Mouse (Mus musculus) limb, embryonic 13.5 days (tissue): Measurements from ENCODE around the gene Pttg1. TPM values are rescaled to one million over a fixed set of nuclear protein-coding genes. Genes with fewer than 3 reads are reported as not detected.

Source experiments
- ATAC-seq: fragments of 200-750 bp; cut with Nextera tagmentation; 2 replicates; pipeline ENCODE4 v1.8.0; 2017; ENCODE audit warnings: low read depth, moderate number of reproducible peaks, moderate TSS enrichment; ENCODE audit not compliant: low FRiP score
- H3K27ac ChIP-seq: fragments of 300-500 bp; sonication (generic); 2 replicates; pipeline ENCODE4 v1.5.1; 2015; ENCODE audit warnings: inconsistent platforms, mild to moderate bottlenecking, moderate library complexity
- H3K27me3 ChIP-seq: fragments of 300-500 bp; sonication (generic); 2 replicates; pipeline ENCODE4 v1.6.1; 2015; ENCODE audit warnings: mild to moderate bottlenecking, inconsistent platforms
- H3K36me3 ChIP-seq: fragments of 300-500 bp; sonication (generic); 2 replicates; pipeline ENCODE4 v1.6.1; 2015; ENCODE audit warnings: inconsistent platforms, mild to moderate bottlenecking, moderate library complexity
- H3K4me1 ChIP-seq: fragments of 300-500 bp; sonication (generic); 2 replicates; pipeline ENCODE4 v1.6.1; 2015; ENCODE audit warnings: inconsistent platforms
- H3K4me2 ChIP-seq: fragments of 300-500 bp; sonication (generic); replicated peaks from 2 replicates; pipeline ENCODE4 v1.6.1; 2015; ENCODE audit warnings: inconsistent platforms, mild to moderate bottlenecking, moderate library complexity
- H3K4me3 ChIP-seq: fragments of 300-500 bp; sonication (generic); 2 replicates; pipeline ENCODE4 v1.5.1; 2015; ENCODE audit warnings: moderate library complexity, mild to moderate bottlenecking, inconsistent platforms
- H3K9ac ChIP-seq: fragments of 300-500 bp; sonication (generic); 2 replicates; pipeline ENCODE4 v1.6.1; 2015; ENCODE audit warnings: mild to moderate bottlenecking, inconsistent platforms
- H3K9me3 ChIP-seq: fragments of 300-500 bp; sonication (generic); 2 replicates; pipeline ENCODE4 v1.6.1; 2016; ENCODE audit warnings: inconsistent platforms
- WGBS: fragments of 180-500 bp; shearing (Covaris S2); methylation state at CpG from one replicate; pipeline ENCODE4 v1.1.7; 2015; 5-methylcytosine and 5-hydroxymethylcytosine counted together
- polyA plus RNA-seq: library from polyadenylated mRNA; unstranded; fragments of >200 nt; fragmentation: Nextera tagmentation; extraction: Ambion mirVana; gene quantifications from 2 replicates; pipeline ENCODE4 v1.2.1, GENCODE M21; 2015

Gene Pttg1
- polyA plus RNA-seq, 1 experiment from 2014 or later = 100 TPM

DNA sequence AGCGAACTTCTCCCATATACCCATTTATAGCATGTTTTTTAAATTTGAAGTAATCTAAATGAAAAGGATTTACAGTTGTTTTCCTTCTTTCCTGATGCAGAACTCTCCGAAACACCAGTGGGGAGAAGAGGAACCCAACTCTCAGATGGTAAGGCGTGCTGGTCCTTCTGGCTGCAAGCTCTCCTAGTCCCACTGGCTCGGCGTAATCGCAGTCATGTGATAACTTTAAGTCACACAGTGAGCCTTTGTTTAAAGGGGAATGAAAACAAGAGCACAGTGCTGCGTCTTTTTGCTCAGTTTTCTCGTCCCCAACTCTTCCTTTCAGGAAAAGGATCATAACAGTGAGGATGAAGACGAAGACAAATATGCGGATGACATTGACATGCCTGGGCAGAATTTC, 15.1 kb upstream of the Pttg1 start:
- no peaks in the 10 kb centered on the region for H3K9me3 ChIP-seq
- no peak overlapping the region for H3K27ac ChIP-seq
- no peak for ATAC-seq
- no peak overlapping the region for H3K4me2 ChIP-seq
- no peak overlapping the region for H3K9ac ChIP-seq
- H3K4me3 ChIP-seq = no peak overlapping the region
- peaks cover 88% of the 10 kb centered on the region for H3K36me3 ChIP-seq
- H3K4me1 ChIP-seq = no peaks in the 10 kb centered on the region
- H3K27me3 ChIP-seq = no peaks in the 10 kb centered on the region
- 96% methylated on average over 10 of the region's 10 CpGs for WGBS

DNA sequence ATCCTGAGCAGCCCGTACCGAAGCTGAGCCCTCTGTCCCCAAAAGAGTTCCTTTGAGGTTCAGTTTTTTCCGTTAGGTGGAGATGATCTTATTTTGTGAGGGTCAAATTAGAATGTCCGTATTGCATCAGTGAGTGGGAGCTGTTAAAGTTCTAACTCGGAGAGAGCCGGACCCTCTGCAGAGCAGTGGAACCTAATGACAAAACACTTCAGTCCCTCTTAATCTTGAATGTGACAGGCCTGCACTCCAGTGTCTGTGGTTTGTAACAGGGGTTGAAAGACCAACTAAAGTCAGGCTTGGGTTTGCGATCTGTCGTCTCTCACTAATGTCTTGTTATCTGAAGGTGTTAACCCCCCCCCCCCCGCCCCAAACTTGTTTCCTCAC, 8.0 kb upstream of the Pttg1 start:
- Histone ChIP-seq H3K4me3 (peak overlapping the region; percentile 87), H3K4me2 (peak overlapping the region; percentile 79), H3K9me3 (no peaks in the 10 kb centered on the region), H3K4me1 (peaks cover 8% of the 10 kb centered on the region), H3K27me3 (no peaks in the 10 kb centered on the region), H3K36me3 (peaks cover 20% of the 10 kb centered on the region), H3K9ac (peak overlapping the region; percentile 85), H3K27ac (no peak overlapping the region)
- no peak; the same call in 1 of the 2 replicates for ATAC-seq
- WGBS = 2% methylated on average over 9 of the region's 9 CpGs

DNA sequence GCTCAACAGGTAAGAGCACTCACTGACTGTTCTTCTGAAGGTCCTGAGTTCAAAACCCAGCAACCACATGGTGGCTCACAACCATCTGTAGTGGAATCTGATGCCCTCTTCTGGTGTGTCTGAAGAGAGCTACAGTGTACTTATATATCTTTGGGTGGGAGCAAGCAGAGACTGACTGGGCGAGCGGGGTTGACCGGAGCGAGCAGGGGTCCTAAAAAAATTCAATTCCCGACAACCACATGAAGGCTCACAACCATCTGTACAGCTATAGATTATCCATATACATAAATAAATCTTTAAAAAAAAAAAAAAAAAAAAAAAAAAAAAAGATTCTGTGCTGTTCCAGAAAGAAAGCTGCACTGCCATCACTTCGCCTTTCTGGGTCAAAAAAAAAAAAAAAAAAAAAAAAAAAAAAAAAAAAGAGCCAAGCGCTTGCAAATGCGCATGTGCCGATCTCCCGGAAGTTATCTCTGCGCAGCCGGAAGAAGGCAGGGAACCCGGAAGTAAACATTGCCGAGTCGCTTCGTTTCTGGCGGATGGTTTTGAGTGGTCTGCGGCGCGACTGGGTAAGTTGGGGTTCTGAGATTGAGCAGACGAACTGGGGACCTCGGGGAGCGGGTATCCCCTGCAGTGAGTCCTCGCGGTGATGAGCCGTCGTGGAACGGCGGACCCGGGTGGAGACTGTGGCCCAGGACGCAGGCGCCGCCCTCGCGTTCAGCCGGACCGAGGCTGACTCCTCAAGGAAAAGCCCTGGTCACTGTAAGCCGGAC, 7.4 kb upstream of the Pttg1 start, which contains the start of gene Slu7:
Slu7 (plus strand) TSS at position 491 of the 770 bp plus-strand sequence.
- Histone ChIP-seq H3K4me2 (peak within 1 kb of the TSS; percentile 79), H3K9ac (peak within 1 kb of the TSS; percentile 85), H3K36me3 (peaks cover 14% of the 10 kb centered on the region), H3K9me3 (no peaks in the 10 kb centered on the region), H3K4me3 (peak within 1 kb of the TSS; percentile 87), H3K4me1 (peaks cover 8% of the 10 kb centered on the region), H3K27ac (no peak within 1 kb of the TSS), H3K27me3 (no peaks in the 10 kb centered on the region)
- WGBS = 9% methylated on average over 38 of the region's 38 CpGs
- ATAC-seq = peak; percentile 88

DNA sequence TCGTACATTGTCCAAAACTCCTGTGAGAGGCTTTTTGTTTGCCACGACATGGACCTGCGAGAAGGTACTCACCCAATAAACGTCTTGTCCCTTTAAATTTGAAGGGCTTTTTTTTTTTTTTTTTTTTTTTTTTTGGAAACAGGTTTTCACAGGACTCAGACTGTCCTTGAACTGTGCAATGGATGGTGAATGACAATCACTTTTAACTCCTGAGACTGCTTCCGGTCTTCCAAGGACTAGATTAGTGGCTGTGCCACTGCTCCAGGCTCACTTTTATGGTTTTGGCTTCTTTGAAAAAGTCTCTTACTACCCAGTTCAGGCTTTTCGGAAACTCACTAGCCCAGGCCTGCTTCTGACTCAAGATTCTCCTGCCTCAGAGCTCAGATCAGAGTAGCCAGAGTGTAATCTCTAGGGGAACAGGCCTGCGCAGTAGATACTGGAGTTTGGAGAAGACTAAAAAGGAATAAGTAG, 398 bp upstream of the Pttg1 start:
- H3K36me3 ChIP-seq = peaks cover 18% of the 10 kb centered on the region
- peaks cover 7% of the 10 kb centered on the region for H3K4me1 ChIP-seq
- H3K9ac ChIP-seq = 0 out of 2 replicates have a peak overlapping the region, but pooled peaks have one; percentile 1
- H3K27me3 ChIP-seq = no peaks in the 10 kb centered on the region
- H3K27ac ChIP-seq = peak overlapping the region; percentile 18; the same call in 1 of the 2 replicates
- peak; percentile 51 for ATAC-seq
- H3K9me3 ChIP-seq = no peaks in the 10 kb centered on the region
- peak overlapping the region; percentile 63 for H3K4me2 ChIP-seq
- WGBS = 19% methylated on average over 7 of the region's 7 CpGs
- H3K4me3 ChIP-seq = peak overlapping the region; percentile 60

DNA sequence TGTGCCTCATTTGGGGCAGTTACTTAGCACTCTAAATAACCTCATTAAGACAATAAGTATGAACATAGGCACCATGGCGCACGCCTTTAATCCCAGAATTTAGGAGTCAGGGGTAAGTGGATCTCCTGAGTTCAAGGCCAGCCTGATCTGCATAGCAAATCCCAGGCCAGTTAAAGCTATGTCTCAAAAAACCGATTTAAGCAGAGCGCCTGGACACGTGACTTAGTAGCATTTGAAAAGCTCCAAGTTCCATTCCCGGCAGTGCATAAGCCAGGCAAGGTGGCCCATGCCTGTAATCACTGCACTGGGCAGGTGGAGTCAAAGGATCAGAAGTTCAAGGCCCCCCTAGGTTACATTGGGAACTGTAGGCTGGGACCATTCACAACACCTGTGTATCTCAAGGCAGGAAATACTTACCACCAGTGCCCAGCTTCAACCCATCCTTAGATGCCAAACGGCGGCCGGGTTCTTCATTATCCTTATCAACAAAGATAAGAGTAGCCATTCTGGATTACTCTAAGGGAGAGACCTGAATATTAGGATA, 813 bp downstream of the Pttg1 start:
- H3K4me3 ChIP-seq = peak overlapping the region; percentile 60
- H3K4me1 ChIP-seq = peaks cover 7% of the 10 kb centered on the region
- no peaks in the 10 kb centered on the region for H3K27me3 ChIP-seq
- H3K9me3 ChIP-seq = no peaks in the 10 kb centered on the region
- 0 out of 2 replicates have a peak overlapping the region, but pooled peaks have one; percentile 72 for H3K9ac ChIP-seq
- no peak overlapping the region for H3K27ac ChIP-seq
- H3K36me3 ChIP-seq = peaks cover 25% of the 10 kb centered on the region
- H3K4me2 ChIP-seq = peak overlapping the region; percentile 63
- ATAC-seq = peak; percentile 37; the same call in 1 of the 2 replicates
- WGBS = 91% methylated on average over 9 of the region's 9 CpGs

DNA sequence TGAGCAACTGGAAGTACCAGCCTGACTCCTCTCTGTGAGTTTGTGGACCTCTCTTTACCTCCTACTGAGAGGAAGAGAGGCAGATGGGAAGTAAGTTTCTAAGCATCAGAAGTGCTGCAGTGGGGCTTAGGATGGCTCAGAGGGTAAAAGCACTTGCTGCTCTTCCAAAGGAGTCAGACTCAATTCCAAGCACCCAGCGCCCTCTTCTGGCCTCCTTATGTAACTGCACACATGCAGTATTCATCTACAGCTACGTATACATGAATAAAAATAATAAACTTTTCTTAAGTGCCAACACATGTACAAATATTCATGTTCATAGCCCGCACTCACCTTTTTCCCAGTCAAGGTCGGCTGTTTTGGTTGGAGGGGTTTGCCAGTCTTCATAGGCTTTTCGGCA, 1.7 kb downstream of the Pttg1 start:
- Histone ChIP-seq H3K4me1 (peaks cover 7% of the 10 kb centered on the region), H3K4me3 (no peak overlapping the region), H3K27me3 (no peaks in the 10 kb centered on the region), H3K9me3 (no peaks in the 10 kb centered on the region), H3K36me3 (peaks cover 25% of the 10 kb centered on the region), H3K27ac (no peak overlapping the region), H3K9ac (no peak overlapping the region), H3K4me2 (no peak overlapping the region)
- ATAC-seq = no peak
- WGBS = 79% methylated on average over 5 of the region's 5 CpGs

DNA sequence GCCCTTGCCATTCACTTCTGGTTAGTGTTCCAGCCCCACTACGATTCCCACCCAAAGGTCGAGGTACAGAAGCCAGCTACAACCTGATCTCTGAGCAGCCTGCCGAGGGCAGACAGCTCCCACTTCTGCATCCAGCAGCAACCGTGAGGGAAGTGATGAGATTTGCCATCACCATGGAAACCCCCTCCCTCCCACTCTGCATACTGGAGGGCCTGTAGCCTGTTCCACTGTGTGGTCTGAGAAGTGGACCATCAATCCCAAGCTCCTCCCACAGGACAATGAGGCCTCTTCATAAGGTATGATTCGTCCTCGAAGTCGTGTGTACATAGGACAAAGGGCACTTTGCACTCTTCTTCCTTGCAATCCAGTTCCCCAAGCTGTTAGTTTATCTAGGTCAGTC, 8.8 kb downstream of the Pttg1 start:
- Histone ChIP-seq H3K9ac (no peak overlapping the region), H3K4me1 (0 out of 2 replicates have a peak, but pooled peaks cover 1% of the 10 kb centered on the region), H3K36me3 (peaks cover 7% of the 10 kb centered on the region), H3K9me3 (no peaks in the 10 kb centered on the region), H3K4me2 (no peak overlapping the region), H3K27ac (no peak overlapping the region), H3K27me3 (no peaks in the 10 kb centered on the region), H3K4me3 (no peak overlapping the region)
- whole genome bisulfite sequencing = 65% methylated on average over 7 of the region's 7 CpGs
- no peak for ATAC-seq

DNA sequence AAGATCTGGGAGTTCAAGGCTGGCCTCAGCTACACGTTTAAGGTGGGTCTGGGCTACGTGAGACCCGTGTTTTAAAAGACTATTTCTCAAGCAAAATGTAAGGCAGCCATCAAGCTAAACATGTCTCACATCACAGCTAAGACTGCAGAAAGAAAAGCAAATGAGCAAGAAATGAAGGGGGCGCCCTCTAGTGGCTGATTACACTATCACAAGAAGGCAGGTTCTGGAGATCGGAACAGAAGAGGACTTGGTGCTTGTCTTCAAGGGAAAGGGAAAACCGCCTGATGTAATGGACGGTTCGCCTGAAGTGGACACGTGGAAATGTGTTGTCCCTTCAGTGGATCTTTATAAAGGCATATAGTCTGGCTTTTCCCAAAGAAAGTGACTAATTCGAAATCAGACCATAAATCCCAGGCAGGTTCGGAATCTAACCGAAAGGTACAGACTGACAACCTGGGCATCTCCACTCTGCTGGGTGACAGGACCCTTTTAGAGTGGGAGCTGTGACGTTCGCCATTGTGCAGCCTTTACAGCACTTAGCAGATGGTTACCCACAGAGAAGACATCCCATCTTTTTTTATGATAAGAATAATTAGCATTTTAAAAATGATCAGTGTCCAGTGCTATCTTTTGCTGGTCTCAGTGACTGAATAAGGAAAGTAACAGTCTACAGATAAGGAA, 13.1 kb downstream of the Pttg1 start:
- Histone ChIP-seq H3K27ac (no peak overlapping the region), H3K9ac (no peak overlapping the region), H3K4me1 (0 out of 2 replicates have a peak, but pooled peaks cover 10% of the 10 kb centered on the region), H3K27me3 (no peaks in the 10 kb centered on the region), H3K36me3 (no peaks in the 10 kb centered on the region), H3K9me3 (no peaks in the 10 kb centered on the region), H3K4me2 (no peak overlapping the region), H3K4me3 (no peak overlapping the region)
- 25% methylated on average over 14 of the region's 14 CpGs for WGBS
- ATAC-seq = peak; percentile 42; the same call in 1 of the 2 replicates

DNA sequence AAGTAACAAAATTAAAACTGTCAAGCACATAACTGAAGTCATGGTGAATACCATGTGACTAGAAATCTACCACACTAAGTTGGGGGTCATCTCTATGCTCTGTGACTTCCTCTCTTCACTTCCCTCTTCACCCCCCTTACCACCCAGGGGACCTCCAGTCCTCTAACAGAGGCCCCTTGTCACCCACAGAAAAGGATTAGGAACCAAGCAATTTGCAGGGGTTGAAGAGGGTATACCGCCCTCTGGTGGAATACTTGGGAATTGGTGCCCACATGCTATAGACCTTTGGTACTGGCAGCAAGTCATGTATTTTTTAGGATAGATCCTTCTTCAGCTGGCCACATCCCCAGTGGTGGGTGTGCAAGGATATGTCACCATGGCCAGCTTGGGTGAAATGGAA, 14.6 kb downstream of the Pttg1 start:
- no peak overlapping the region for H3K9ac ChIP-seq

DNA sequence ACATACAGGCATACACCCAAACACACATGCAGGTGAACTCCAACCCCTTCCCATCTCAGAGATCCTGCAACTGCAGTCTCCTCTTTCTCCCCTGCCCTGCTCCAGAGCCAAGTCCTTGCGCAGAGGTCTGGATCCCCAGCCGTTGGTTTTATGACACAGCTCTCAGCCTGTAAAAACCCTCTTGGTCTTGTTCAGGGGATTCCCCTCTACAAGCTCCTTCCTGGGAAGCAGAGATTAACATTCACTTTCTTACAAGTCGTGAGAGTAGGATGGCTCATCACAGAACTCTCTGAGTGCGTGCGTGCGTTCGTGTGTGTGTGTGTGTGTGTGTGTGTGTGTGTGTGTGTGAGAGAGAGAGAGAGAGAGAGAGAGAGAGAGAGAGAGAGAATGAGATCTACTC, 15.8 kb downstream of the Pttg1 start:
- no peak; the same call in 1 of the 2 replicates for ATAC-seq

More for the DNA sequence above, 14.6 kb downstream of the Pttg1 start:
- 3% methylated on average over 1 of the region's 1 CpGs for whole genome bisulfite sequencing
- H3K9me3 ChIP-seq = no peaks in the 10 kb centered on the region
- H3K4me2 ChIP-seq = no peak overlapping the region
- H3K4me3 ChIP-seq = no peak overlapping the region
- H3K27me3 ChIP-seq = no peaks in the 10 kb centered on the region
- H3K27ac ChIP-seq = no peak overlapping the region
- ATAC-seq = no peak; the same call in 1 of the 2 replicates
- 0 out of 2 replicates have a peak, but pooled peaks cover 10% of the 10 kb centered on the region for H3K4me1 ChIP-seq
- H3K36me3 ChIP-seq = no peaks in the 10 kb centered on the region

DNA sequence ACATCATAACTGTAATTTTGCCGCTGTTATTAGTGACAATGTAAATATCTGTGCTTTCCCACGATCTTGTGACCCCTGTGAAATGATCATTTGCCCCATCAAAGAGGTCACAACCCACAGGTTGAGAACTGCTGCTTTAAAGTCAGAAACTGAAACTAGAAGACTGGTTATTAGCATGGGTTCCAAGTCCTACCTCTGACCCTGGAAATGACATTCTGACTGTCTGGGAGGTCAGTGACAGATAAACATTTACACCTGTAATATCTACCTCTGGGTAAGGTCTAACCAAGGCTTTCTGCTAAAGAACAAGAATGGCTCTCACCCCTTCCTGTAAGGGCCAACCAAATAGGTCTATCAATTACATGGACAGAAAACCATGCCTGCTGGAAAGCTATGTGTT, 17.2 kb downstream of the Pttg1 start:
- Histone ChIP-seq H3K4me1 (0 out of 2 replicates have a peak, but pooled peaks cover 10% of the 10 kb centered on the region), H3K4me2 (no peak overlapping the region), H3K27ac (no peak overlapping the region), H3K27me3 (no peaks in the 10 kb centered on the region), H3K9me3 (no peaks in the 10 kb centered on the region), H3K36me3 (no peaks in the 10 kb centered on the region), H3K9ac (no peak overlapping the region), H3K4me3 (no peak overlapping the region)
- no peak for ATAC-seq
- WGBS = 85% methylated on average over 2 of the region's 2 CpGs

More for the DNA sequence above, 15.8 kb downstream of the Pttg1 start:
- Histone ChIP-seq H3K27me3 (no peaks in the 10 kb centered on the region), H3K9me3 (no peaks in the 10 kb centered on the region), H3K4me2 (no peak overlapping the region), H3K27ac (no peak overlapping the region), H3K9ac (no peak overlapping the region), H3K4me3 (no peak overlapping the region), H3K36me3 (no peaks in the 10 kb centered on the region), H3K4me1 (0 out of 2 replicates have a peak, but pooled peaks cover 10% of the 10 kb centered on the region)
- 48% methylated on average over 7 of the region's 7 CpGs for WGBS
